Mouse (Mus musculus) embryonic facial prominence, embryonic 10.5 days (tissue): ENCODE results near the gene Litaf. TPM values are rescaled to one million over a fixed set of nuclear protein-coding genes. Genes with fewer than 3 reads are reported as not detected.
A peak's percentile ranks its signal among the peaks of the same experiment; 100 is the strongest.

Experiments used
- DNase-seq: peaks from one replicate; pipeline ENCODE4 v3.0.0-alpha.2; 2017; ENCODE audit warnings: low spot score
- H3K27ac ChIP-seq: fragments of 300-500 bp; sonication (generic); replicated peaks from 2 replicates; pipeline ENCODE4 v1.5.1; 2016; ENCODE audit warnings: mild to moderate bottlenecking
- H3K27me3 ChIP-seq: fragments of 300-500 bp; sonication (generic); replicated peaks from 2 replicates; pipeline ENCODE4 v1.6.1; 2016; ENCODE audit warnings: low read depth, mild to moderate bottlenecking; ENCODE audit not compliant: poor library complexity, severe bottlenecking
- H3K36me3 ChIP-seq: fragments of 300-500 bp; sonication (generic); replicated peaks from 2 replicates; pipeline ENCODE4 v1.6.1; 2016; ENCODE audit warnings: mild to moderate bottlenecking, moderate library complexity
- H3K4me1 ChIP-seq: fragments of 300-500 bp; sonication (generic); 2 replicates; pipeline ENCODE4 v1.6.1; 2016
- H3K4me3 ChIP-seq: fragments of 300-500 bp; sonication (generic); 2 replicates; pipeline ENCODE4 v1.5.1; 2016; ENCODE audit warnings: mild to moderate bottlenecking, moderate library complexity
- H3K9me3 ChIP-seq: fragments of 300-500 bp; sonication (generic); 2 replicates; pipeline ENCODE4 v1.6.1; 2016; ENCODE audit warnings: mild to moderate bottlenecking
- WGBS: fragments of 180-500 bp; shearing (Covaris S2); methylation state at CpG from one replicate; pipeline ENCODE4 v1.1.7; 2016; 5-methylcytosine and 5-hydroxymethylcytosine counted together
- polyA plus RNA-seq: library from polyadenylated mRNA; unstranded; fragments of >200 nt; fragmentation: Nextera tagmentation; extraction: Ambion mirVana; gene quantifications from 2 replicates; pipeline ENCODE4 v1.2.1, GENCODE M21; 2016

Gene Litaf
- polyA plus RNA-seq, 1 experiment from 2014 or later = 97.3 TPM

GRCm38 (mm10) chr16:11078216-11078869 lies 12.4 kb upstream of the Litaf start:
- H3K4me3 ChIP-seq = no peak overlapping the region
- no peak overlapping the region for H3K27ac ChIP-seq
- no peaks in the 10 kb centered on the region for H3K9me3 ChIP-seq
- no peak for DNase-seq
- no peaks in the 10 kb centered on the region for H3K27me3 ChIP-seq
- WGBS = 79% methylated on average over 3 of the region's 3 CpGs
- H3K4me1 ChIP-seq = peaks cover 5% of the 10 kb centered on the region; the same call in 1 of the 2 replicates
- H3K36me3 ChIP-seq = peaks cover 100% of the 10 kb centered on the region

- 94% methylated on average over 9 of the region's 9 CpGs for WGBS
- no peak for DNase-seq
- H3K27me3 ChIP-seq = no peaks in the 10 kb centered on the region
- peaks cover 5% of the 10 kb centered on the region; the same call in 1 of the 2 replicates for H3K4me1 ChIP-seq
- H3K27ac ChIP-seq = no peak overlapping the region
- H3K36me3 ChIP-seq = peaks cover 100% of the 10 kb centered on the region
- no peaks in the 10 kb centered on the region for H3K9me3 ChIP-seq
- no peak overlapping the region for H3K4me3 ChIP-seq
Measured at GRCm38 (mm10) chr16:11077601-11078201, 11.7 kb upstream of the Litaf start.

- whole genome bisulfite sequencing = 87% methylated on average over 6 of the region's 6 CpGs
- DNase-seq = no peak
- no peaks in the 10 kb centered on the region for H3K9me3 ChIP-seq
- H3K4me3 ChIP-seq = no peak overlapping the region
- no peaks in the 10 kb centered on the region for H3K27me3 ChIP-seq
- peaks cover 97% of the 10 kb centered on the region for H3K36me3 ChIP-seq
- H3K4me1 ChIP-seq = peaks cover 28% of the 10 kb centered on the region
- H3K27ac ChIP-seq = no peak overlapping the region
Measured at GRCm38 (mm10) chr16:11073060-11073459, 7.1 kb upstream of the Litaf start.

- Histone ChIP-seq H3K9me3 (no peaks in the 10 kb centered on the region), H3K4me1 (peaks cover 34% of the 10 kb centered on the region), H3K36me3 (peaks cover 94% of the 10 kb centered on the region), H3K27ac (no peak overlapping the region), H3K27me3 (no peaks in the 10 kb centered on the region), H3K4me3 (no peak overlapping the region)
- 84% methylated on average over 8 of the region's 8 CpGs for WGBS
- DNase-seq = no peak
Measured at GRCm38 (mm10) chr16:11072454-11072853, 6.5 kb upstream of the Litaf start.

- Histone ChIP-seq H3K4me1 (peaks cover 40% of the 10 kb centered on the region), H3K4me3 (no peak overlapping the region), H3K27ac (no peak overlapping the region), H3K9me3 (no peaks in the 10 kb centered on the region), H3K27me3 (no peaks in the 10 kb centered on the region), H3K36me3 (peaks cover 88% of the 10 kb centered on the region)
- WGBS = 91% methylated on average over 4 of the region's 4 CpGs
- no peak for DNase-seq
Measured at GRCm38 (mm10) chr16:11071887-11072286, 5.9 kb upstream of the Litaf start.

- 86% methylated on average over 5 of the region's 5 CpGs for WGBS
- no peaks in the 10 kb centered on the region for H3K27me3 ChIP-seq
- H3K4me1 ChIP-seq = peaks cover 42% of the 10 kb centered on the region
- H3K9me3 ChIP-seq = no peaks in the 10 kb centered on the region
- no peak for DNase-seq
- peaks cover 81% of the 10 kb centered on the region for H3K36me3 ChIP-seq
- H3K27ac ChIP-seq = no peak overlapping the region
- no peak overlapping the region for H3K4me3 ChIP-seq
Measured at GRCm38 (mm10) chr16:11071176-11071575, 5.2 kb upstream of the Litaf start.

- H3K27me3 ChIP-seq = no peaks in the 10 kb centered on the region
- H3K27ac ChIP-seq = no peak overlapping the region; the same call in 1 of the 2 replicates
- no peaks in the 10 kb centered on the region for H3K9me3 ChIP-seq
- peaks cover 53% of the 10 kb centered on the region for H3K4me1 ChIP-seq
- 0 out of 2 replicates have a peak overlapping the region, but pooled peaks have one; percentile 16 for H3K4me3 ChIP-seq
- peaks cover 68% of the 10 kb centered on the region for H3K36me3 ChIP-seq
- DNase-seq = no peak
- WGBS = 86% methylated on average over 7 of the region's 7 CpGs
Measured at GRCm38 (mm10) chr16:11069710-11070420, 3.9 kb upstream of the Litaf start.

GRCm38 (mm10) chr16:11069271-11069670 lies 3.3 kb upstream of the Litaf start:
- Histone ChIP-seq H3K4me3 (0 out of 2 replicates have a peak overlapping the region, but pooled peaks have one; percentile 16), H3K9me3 (no peaks in the 10 kb centered on the region), H3K27me3 (no peaks in the 10 kb centered on the region), H3K27ac (peak overlapping the region; percentile 30; the same call in 1 of the 2 replicates), H3K4me1 (peaks cover 55% of the 10 kb centered on the region), H3K36me3 (peaks cover 62% of the 10 kb centered on the region)
- WGBS = 83% methylated on average over 6 of the region's 6 CpGs
- no peak for DNase-seq

- Histone ChIP-seq H3K27me3 (no peaks in the 10 kb centered on the region), H3K4me1 (peaks cover 52% of the 10 kb centered on the region), H3K4me3 (peak overlapping the region; percentile 16; the same call in 1 of the 2 replicates), H3K27ac (no peak overlapping the region), H3K9me3 (no peaks in the 10 kb centered on the region), H3K36me3 (peaks cover 56% of the 10 kb centered on the region)
- WGBS = 95% methylated on average over 3 of the region's 3 CpGs
- DNase-seq = no peak
Measured at GRCm38 (mm10) chr16:11068666-11069065, 2.7 kb upstream of the Litaf start.

GRCm38 (mm10) chr16:11066833-11067191 lies 855 bp upstream of the Litaf start:
- DNase-seq = peak; percentile 79
- Histone ChIP-seq H3K4me1 (peaks cover 64% of the 10 kb centered on the region), H3K27me3 (no peaks in the 10 kb centered on the region), H3K9me3 (no peaks in the 10 kb centered on the region), H3K27ac (peak overlapping the region; percentile 99), H3K4me3 (peak overlapping the region; percentile 84), H3K36me3 (peaks cover 37% of the 10 kb centered on the region)
- 0% methylated on average over 22 of the region's 22 CpGs for WGBS

- 61% methylated on average over 5 of the region's 5 CpGs for WGBS
Measured at GRCm38 (mm10) chr16:11065431-11065830, 526 bp downstream of the Litaf start.

GRCm38 (mm10) chr16:11064742-11065141 lies 1.2 kb downstream of the Litaf start:
- H3K36me3 ChIP-seq = peaks cover 18% of the 10 kb centered on the region
- no peak for DNase-seq
- H3K27me3 ChIP-seq = no peaks in the 10 kb centered on the region
- H3K4me3 ChIP-seq = no peak overlapping the region
- H3K4me1 ChIP-seq = peaks cover 58% of the 10 kb centered on the region
- 90% methylated on average over 6 of the region's 6 CpGs for WGBS
- no peak overlapping the region for H3K27ac ChIP-seq
- H3K9me3 ChIP-seq = no peaks in the 10 kb centered on the region

More at GRCm38 (mm10) chr16:11065431-11065830, 526 bp downstream of the Litaf start:
- no peak for DNase-seq
- Histone ChIP-seq H3K27ac (peak overlapping the region; percentile 99), H3K36me3 (peaks cover 25% of the 10 kb centered on the region), H3K9me3 (no peaks in the 10 kb centered on the region), H3K4me3 (peak overlapping the region; percentile 84), H3K27me3 (no peaks in the 10 kb centered on the region), H3K4me1 (peaks cover 64% of the 10 kb centered on the region)
